Mouse (Mus musculus): ENCODE measurements around the gene Neurl1b.

DNA sequence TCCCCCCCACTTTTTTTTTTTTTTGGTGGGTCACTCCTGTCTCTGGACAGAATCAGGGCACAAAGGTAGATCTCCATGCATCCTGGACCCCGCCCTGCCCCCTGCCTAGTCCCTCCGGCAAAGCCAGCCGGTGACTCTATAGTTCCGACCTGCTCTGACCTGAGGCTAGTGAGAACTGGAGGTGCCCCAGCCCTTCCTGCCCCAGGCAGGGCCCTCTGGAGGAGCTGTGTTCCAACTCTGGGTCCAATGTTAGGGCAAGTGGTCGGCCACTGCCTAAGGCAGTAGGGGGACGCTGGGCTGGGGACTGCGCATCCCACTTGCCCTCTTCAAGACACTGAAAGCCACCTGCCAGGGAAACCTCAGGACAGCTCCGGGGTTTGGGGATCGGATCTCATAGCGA is 75.4 kb downstream of the Neurl1b start:
- TF ChIP-seq POLR2A (IDR thresholded peaks at IDR 0.05; ENCODE audit: control insufficient read depth in 1 of 2, insufficient read depth in 1 of 2, low read depth in 1 of 2, low read length in 2 of 2, poor library complexity in 1 of 2) (no peak), EP300 (IDR thresholded peaks at IDR 0.05; ENCODE audit: low read depth in 1 of 2, low read length in 2 of 2) (no peak), SMC3 (IDR thresholded peaks at IDR 0.05; ENCODE audit: low read depth, low read length) (no peak), ZKSCAN1 (IDR thresholded peaks at IDR 0.05; ENCODE audit: low read depth, low read length) (no peak)
